In the genomic region with DNA sequence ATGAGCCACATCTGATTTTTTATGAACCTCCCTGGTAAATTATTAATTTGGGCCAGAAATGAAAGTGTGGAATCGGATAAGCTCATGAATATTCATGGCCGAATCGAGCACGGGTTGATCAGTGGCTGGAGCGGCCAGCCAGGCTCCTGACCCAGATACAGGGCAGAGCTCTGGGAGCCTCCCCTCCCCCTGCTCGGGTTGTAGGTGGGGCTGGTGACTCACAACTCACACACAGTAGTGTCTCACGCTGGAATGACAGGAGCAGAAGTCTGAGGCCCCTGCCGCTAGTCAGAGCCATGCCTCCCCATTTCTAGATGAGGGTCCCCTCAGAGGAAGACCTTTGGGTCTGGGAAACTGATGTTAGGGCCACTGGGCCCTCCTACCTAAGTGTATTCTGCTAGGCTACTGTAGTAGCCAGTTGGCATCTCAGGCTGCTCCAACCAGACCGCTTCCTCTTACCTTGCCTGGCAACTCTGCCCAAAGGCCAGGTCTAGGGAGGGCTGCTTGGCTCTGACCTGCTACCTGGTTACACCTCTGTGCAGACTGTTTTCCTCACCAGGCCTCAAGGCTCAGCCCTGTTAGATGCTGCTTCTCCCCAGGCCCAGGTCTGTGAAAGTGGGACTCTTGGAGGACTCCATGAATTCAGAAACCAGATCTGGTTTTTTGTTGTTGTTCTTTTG, we compare ENCODE assay signal across 8 mouse cellular contexts.
A peak's percentile ranks its signal among the peaks of the same experiment; 100 is the strongest.
DNase-seq lines count a peak whose midpoint lies in the region; ATAC-seq and TF ChIP-seq lines count a peak whose summit lies in the region.

No protein-coding gene starts in this region.

- H3K4me3 ChIP-seq in megakaryocyte, embryonic 14.5 days (replicated peaks): peak overlapping the region; percentile 85
- peak overlapping the region; percentile 65 for H3K4me3 ChIP-seq in gastrocnemius, adult 2 months
- H3K4me3 ChIP-seq in hindbrain, postnatal 0 days (ENCODE audit: low read length): no peak overlapping the region
- peak overlapping the region; percentile 65 for H3K4me3 ChIP-seq in liver, embryonic 13.5 days (replicated peaks)
- H3K4me3 ChIP-seq in neural tube, embryonic 14.5 days (ENCODE audit: low read depth, low read length): no peak overlapping the region

- 23% methylated on average over 9 of the region's 9 CpGs for WGBS in hindbrain, postnatal 0 days
- 12% methylated on average over 9 of the region's 9 CpGs for WGBS in liver, embryonic 13.5 days (ENCODE audit: insufficient replicate concordance)
- WGBS in neural tube, embryonic 14.5 days: 16% methylated on average over 9 of the region's 9 CpGs

- no peak overlapping the region; the same call in 1 of the 2 replicates for H3K9ac ChIP-seq in hindbrain, postnatal 0 days (replicated peaks; ENCODE audit: low read length)
- H3K9ac ChIP-seq in liver, embryonic 13.5 days: peak overlapping the region; percentile 79
- 0 out of 2 replicates have a peak overlapping the region, but pooled peaks have one; percentile 39 for H3K9ac ChIP-seq in neural tube, embryonic 14.5 days (replicated peaks; ENCODE audit: low read depth, low read length)

- peaks cover 100% of the 10 kb centered on the region for H3K4me1 ChIP-seq in megakaryocyte, embryonic 14.5 days
- peaks cover 42% of the 10 kb centered on the region for H3K4me1 ChIP-seq in hindbrain, postnatal 0 days (ENCODE audit: insufficient read depth, low read length)
- H3K4me1 ChIP-seq in liver, embryonic 13.5 days (replicated peaks): peaks cover 100% of the 10 kb centered on the region
- H3K4me1 ChIP-seq in neural tube, embryonic 14.5 days (ENCODE audit: control insufficient read depth, insufficient read depth, low read length): peaks cover 63% of the 10 kb centered on the region

- peak; percentile 85 for DNase-seq in cerebellum, adult 9-10 months
- DNase-seq in gastrocnemius, adult 2 months: peak; percentile 93
- DNase-seq in hindbrain, postnatal 0 days (ENCODE audit: low spot score): no peak
- peak; percentile 77 for DNase-seq in liver, embryonic 13.5 days
- DNase-seq in thymus, postnatal 10 days (ENCODE audit: low spot score in 2 of 2): no peak

- intact Hi-C loops in gastrocnemius, adult 2 months (cut with DNase I): no loop called here

- TF ChIP-seq CTCF in gastrocnemius, adult 2 months (IDR thresholded peaks at IDR 0.05): no peak
- TF ChIP-seq CTCF in hindbrain, postnatal 0 days (IDR thresholded peaks at IDR 0.05; ENCODE audit: low read depth): no peak

- H3K4me2 ChIP-seq in hindbrain, postnatal 0 days (ENCODE audit: low read depth, low read length): peak overlapping the region; percentile 42
- H3K4me2 ChIP-seq in liver, embryonic 13.5 days: peak overlapping the region; percentile 97
- peak overlapping the region; percentile 30; the same call in 1 of the 2 replicates for H3K4me2 ChIP-seq in neural tube, embryonic 14.5 days (ENCODE audit: low read depth, low read length)

- no peaks in the 10 kb centered on the region for H3K27me3 ChIP-seq in megakaryocyte, embryonic 14.5 days (replicated peaks)
- no peaks in the 10 kb centered on the region for H3K27me3 ChIP-seq in hindbrain, postnatal 0 days (ENCODE audit: insufficient read depth, low read length)
- no peaks in the 10 kb centered on the region for H3K27me3 ChIP-seq in liver, embryonic 13.5 days
- H3K27me3 ChIP-seq in neural tube, embryonic 14.5 days (ENCODE audit: control insufficient read depth, insufficient read depth, low read length): no peaks in the 10 kb centered on the region

- H3K9me3 ChIP-seq in megakaryocyte, embryonic 14.5 days: no peaks in the 10 kb centered on the region
- H3K9me3 ChIP-seq in hindbrain, postnatal 0 days (ENCODE audit: low read length): no peaks in the 10 kb centered on the region
- H3K9me3 ChIP-seq in liver, embryonic 13.5 days (replicated peaks): no peaks in the 10 kb centered on the region
- H3K9me3 ChIP-seq in neural tube, embryonic 14.5 days (ENCODE audit: control insufficient read depth, low read length): no peaks in the 10 kb centered on the region

- no peak for ATAC-seq in megakaryocyte, adult 5-6 weeks (ENCODE audit: poor library complexity, severe bottlenecking)
- peak; percentile 46; the same call in 1 of the 2 replicates for ATAC-seq in hindbrain, postnatal 0 days
- peak; percentile 75 for ATAC-seq in liver, embryonic 13.5 days (ENCODE audit: low read depth)
- ATAC-seq in neural tube, embryonic 14.5 days (ENCODE audit: low read depth): peak; percentile 45; the same call in 1 of the 2 replicates

- peaks cover 88% of the 10 kb centered on the region for H3K36me3 ChIP-seq in megakaryocyte, embryonic 14.5 days (replicated peaks; ENCODE audit: low read length)
- no peaks in the 10 kb centered on the region for H3K36me3 ChIP-seq in hindbrain, postnatal 0 days (ENCODE audit: insufficient read depth, low read length)
- peaks cover 15% of the 10 kb centered on the region for H3K36me3 ChIP-seq in liver, embryonic 13.5 days
- no peaks in the 10 kb centered on the region for H3K36me3 ChIP-seq in neural tube, embryonic 14.5 days (ENCODE audit: control insufficient read depth, insufficient read depth, low read length)

- peak overlapping the region; percentile 89 for H3K27ac ChIP-seq in gastrocnemius, adult 2 months
- H3K27ac ChIP-seq in hindbrain, postnatal 0 days: peak overlapping the region; percentile 60; the same call in 1 of the 2 replicates
- H3K27ac ChIP-seq in liver, embryonic 13.5 days: peak overlapping the region; percentile 86
- peak overlapping the region; percentile 46; the same call in 1 of the 2 replicates for H3K27ac ChIP-seq in neural tube, embryonic 14.5 days (ENCODE audit: low read depth, low read length)

Comparison
In these comparisons a context has a peak if more than half of its experiments do, and no peak if none do; other contexts are left out.
1. H3K4me3 ChIP-seq: peak in megakaryocyte, embryonic 14.5 days (single experiment), gastrocnemius, adult 2 months (single experiment) and liver, embryonic 13.5 days (single experiment); none in hindbrain, postnatal 0 days (single experiment) and neural tube, embryonic 14.5 days (single experiment).
2. DNase-seq: peak in cerebellum, adult 9-10 months (single experiment), gastrocnemius, adult 2 months (single experiment) and liver, embryonic 13.5 days (single experiment); none in hindbrain, postnatal 0 days (single experiment) and thymus, postnatal 10 days (0 of 2).
3. H3K4me2 ChIP-seq: peak in every context shown above with its lines; median percentile 97 in liver, embryonic 13.5 days; 42 in hindbrain, postnatal 0 days; 30 in neural tube, embryonic 14.5 days.
4. Peak in every context shown above with its lines, with median percentiles within 50 percentile points of each other: H3K27ac ChIP-seq.